Mouse (Mus musculus): ENCODE data around the gene Galnt10.
A peak's percentile ranks its signal among the peaks of the same experiment; 100 is the strongest.

Galnt10 gene

DNA sequence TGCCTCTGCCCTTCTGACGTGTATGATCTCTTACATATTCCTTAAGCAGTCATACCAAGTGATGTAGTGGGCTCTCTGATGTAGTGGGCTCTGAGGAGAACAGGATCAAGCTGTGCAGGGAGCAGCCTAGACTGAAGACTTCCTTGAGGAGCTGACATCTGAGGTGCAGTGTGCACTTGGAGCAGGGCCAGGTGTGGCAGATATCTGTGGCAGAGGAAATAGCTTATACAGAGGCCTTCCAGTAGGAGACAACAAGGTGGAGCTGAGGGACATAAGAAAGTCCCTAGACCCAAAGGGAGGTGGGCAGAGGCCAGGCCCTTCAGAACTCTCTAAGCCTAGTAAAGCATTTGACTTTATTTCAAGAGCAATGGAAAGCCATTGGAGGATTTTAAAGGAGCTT lies 61.4 kb downstream of the Galnt10 start:
- Histone ChIP-seq H3K27me3 (ENCODE audit: control insufficient read depth, insufficient read depth, low read length, poor library complexity, severe bottlenecking) (no peaks in the 10 kb centered on the region), H3K36me3 (ENCODE audit: control insufficient read depth, insufficient read depth, low read length, poor library complexity, severe bottlenecking) (no peaks in the 10 kb centered on the region; the same call in 1 of the 2 replicates)
- DNase-seq (ENCODE audit: low read depth, low spot score) = no peak

DNA sequence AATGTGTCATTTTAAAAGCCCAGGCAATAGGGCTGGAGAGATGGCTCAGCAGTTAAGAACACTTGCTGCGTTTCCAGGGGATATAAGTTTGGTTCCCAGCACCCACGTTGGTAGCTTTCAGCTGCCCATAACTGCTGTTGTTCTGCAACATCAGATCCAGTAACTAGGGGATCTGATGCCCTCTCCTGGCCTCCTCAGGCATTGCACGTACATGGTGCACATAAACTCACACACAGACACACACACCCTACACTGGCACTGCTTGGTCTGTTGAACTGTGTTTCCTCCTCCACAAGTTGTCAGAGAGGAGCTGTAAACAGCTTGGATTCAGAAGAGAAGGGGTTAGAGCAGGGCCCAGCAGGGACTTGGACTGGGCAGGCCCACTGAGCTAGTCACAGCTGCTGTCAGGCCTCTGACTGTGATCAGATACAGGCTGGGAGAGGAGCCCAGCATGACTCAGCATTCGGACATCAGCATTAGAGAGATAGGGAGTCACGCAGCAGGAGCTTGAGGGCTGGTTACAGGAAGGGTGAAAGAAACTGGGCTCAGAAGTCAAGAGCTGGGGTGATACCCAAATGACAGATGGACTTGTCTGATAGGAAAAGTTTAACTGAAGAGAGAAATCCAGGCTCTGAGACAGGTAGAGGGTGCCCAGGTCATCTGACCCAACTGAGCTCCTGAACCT lies 62.0 kb downstream of the Galnt10 start:
- H3K27me3 ChIP-seq (ENCODE audit: control insufficient read depth, insufficient read depth, low read length, poor library complexity, severe bottlenecking) = no peaks in the 10 kb centered on the region
- peak; percentile 34 for DNase-seq (ENCODE audit: low read depth, low spot score)
- H3K36me3 ChIP-seq (ENCODE audit: control insufficient read depth, insufficient read depth, low read length, poor library complexity, severe bottlenecking) = no peaks in the 10 kb centered on the region; the same call in 1 of the 2 replicates

DNA sequence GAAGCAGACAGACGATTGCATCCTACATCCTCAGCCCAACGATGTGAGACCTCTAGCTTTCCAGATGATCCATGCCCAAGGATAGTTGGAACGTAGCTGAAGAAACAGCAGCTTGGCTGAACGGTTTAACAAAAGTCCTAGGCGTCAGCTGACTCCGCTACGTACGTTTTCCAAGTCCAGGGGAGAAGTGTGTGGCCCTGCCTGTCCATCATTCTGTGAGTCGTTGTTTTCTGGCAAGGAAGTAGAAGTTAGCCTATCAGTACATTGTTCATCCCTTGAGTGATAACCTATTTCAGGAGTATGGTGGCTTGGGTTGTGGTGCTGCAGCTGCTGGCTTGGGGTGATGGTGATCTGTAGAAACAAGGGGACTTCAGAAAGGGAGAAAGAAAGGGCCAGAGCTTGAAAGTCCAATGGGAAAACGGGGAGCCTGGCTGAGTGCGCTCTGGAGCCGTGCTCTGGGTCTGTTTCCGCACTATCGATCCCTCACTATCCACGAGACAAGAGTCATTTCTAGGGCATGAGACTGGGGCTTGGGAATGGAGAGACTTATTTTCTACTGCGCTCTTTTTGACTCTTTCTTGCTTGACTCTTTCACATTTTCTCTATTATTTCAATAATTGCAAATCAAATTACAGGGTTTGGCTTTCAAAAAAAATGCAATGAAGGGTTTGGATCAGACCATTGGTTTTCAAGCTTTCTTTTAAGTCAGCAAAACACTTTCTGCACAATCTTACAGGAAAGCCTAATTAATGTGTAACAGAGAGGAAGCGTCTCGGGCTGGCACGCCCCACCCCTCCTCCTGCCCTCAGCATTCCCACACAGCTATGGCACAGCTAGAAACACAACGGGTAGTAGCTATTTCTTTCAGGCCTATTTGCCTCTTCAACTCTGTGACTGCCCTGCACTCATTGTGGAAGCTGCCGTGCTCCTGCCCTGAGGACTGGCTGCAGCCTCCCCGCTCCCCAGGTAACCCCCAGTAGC lies 63.2 kb downstream of the Galnt10 start:
- no peak for DNase-seq (ENCODE audit: low read depth, low spot score)

DNA sequence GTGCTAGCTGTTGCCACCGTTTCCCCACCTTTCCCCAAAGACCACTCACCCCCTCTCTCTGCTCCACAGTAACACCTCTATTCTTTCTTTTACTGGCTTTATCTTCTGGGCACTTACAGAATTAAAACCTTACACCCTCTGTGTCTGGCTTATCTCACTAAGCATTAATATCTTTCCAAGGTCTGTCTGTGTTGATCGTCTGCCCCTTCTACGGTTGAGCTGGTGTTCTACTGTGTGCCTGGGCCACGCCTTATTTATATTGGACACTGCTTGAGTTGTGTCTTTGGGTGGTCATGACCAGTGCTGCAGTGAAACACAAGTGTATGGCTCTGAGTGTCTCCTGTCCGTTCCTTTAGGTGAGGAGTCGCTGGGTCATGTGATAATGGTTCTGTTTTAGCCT lies 68.7 kb downstream of the Galnt10 start:
- no peaks in the 10 kb centered on the region for H3K27me3 ChIP-seq (ENCODE audit: control insufficient read depth, insufficient read depth, low read length, poor library complexity, severe bottlenecking)
- DNase-seq (ENCODE audit: low read depth, low spot score) = no peak

More for the DNA sequence above, 63.2 kb downstream of the Galnt10 start:
- Histone ChIP-seq H3K27me3 (ENCODE audit: control insufficient read depth, insufficient read depth, low read length, poor library complexity, severe bottlenecking) (no peaks in the 10 kb centered on the region), H3K36me3 (ENCODE audit: control insufficient read depth, insufficient read depth, low read length, poor library complexity, severe bottlenecking) (no peaks in the 10 kb centered on the region; the same call in 1 of the 2 replicates)

DNA sequence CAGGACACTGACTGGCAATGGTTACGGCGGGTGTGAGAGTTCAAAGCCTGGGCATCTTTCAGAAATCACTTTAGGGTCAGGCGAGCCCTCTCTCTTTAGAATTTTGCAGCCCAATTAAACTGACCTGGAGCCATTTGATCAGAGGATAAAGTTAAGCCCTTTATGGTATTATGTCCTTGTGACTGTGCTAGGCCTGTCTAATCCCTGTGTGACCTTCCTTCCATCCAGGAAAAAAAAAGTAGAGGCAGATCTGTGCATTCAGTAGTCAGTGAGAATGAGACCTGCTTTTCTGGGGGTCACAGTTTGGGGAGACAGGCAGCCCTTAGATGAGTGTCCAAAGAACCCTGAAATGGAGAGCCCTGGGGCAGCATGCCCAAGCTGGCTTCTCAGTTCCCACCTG lies 71.5 kb downstream of the Galnt10 start:
- DNase-seq (ENCODE audit: low read depth, low spot score) = no peak
- Histone ChIP-seq H3K36me3 (ENCODE audit: control insufficient read depth, insufficient read depth, low read length, poor library complexity, severe bottlenecking) (no peaks in the 10 kb centered on the region), H3K27me3 (ENCODE audit: control insufficient read depth, insufficient read depth, low read length, poor library complexity, severe bottlenecking) (no peaks in the 10 kb centered on the region)

More for the DNA sequence above, 68.7 kb downstream of the Galnt10 start:
- H3K36me3 ChIP-seq (ENCODE audit: control insufficient read depth, insufficient read depth, low read length, poor library complexity, severe bottlenecking) = no peaks in the 10 kb centered on the region; the same call in 1 of the 2 replicates

DNA sequence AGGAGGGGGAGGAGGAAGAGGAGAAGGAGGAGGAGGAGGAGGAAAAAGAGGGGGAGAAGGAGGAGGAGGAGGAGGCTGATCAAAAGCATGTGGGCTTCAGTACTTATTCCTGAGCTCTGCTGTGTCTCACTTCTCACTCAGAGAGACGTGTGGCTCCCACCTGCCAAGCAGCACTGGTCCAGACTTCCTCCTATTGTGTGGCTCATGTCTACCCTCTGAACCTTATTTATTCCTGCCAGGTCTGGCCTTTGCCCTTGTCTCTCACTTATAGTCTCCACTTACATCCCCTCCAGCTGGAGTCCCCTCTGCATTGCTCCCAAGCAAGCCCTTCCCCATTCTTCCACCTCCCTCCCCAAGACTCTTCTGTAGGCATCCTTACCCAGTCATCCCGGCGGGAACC lies 72.2 kb downstream of the Galnt10 start:
- DNase-seq (ENCODE audit: low read depth, low spot score) = no peak
- Histone ChIP-seq H3K27me3 (ENCODE audit: control insufficient read depth, insufficient read depth, low read length, poor library complexity, severe bottlenecking) (no peaks in the 10 kb centered on the region), H3K36me3 (ENCODE audit: control insufficient read depth, insufficient read depth, low read length, poor library complexity, severe bottlenecking) (no peaks in the 10 kb centered on the region)

DNA sequence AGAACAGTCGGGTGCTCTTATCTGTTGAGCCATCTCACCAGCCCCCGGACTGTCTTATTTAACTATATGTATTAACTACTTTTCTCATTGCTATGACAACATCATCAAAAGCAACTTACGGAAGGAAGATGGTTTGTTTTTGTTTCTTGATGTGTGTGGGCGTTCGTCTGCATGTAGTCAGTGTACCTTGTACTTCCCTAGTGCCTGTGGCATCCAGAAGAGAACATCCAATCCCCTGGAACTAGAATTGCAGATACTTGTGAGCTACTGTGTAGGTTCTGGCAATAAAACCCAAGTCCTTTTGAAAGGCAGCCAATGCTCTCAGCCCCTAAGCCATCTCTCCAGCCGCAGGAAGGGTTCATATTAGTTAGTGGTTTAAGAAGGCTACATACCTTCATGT lies 72.8 kb downstream of the Galnt10 start:
- H3K36me3 ChIP-seq (ENCODE audit: control insufficient read depth, insufficient read depth, low read length, poor library complexity, severe bottlenecking) = no peaks in the 10 kb centered on the region
- DNase-seq (ENCODE audit: low read depth, low spot score) = no peak
- H3K27me3 ChIP-seq (ENCODE audit: control insufficient read depth, insufficient read depth, low read length, poor library complexity, severe bottlenecking) = no peaks in the 10 kb centered on the region

DNA sequence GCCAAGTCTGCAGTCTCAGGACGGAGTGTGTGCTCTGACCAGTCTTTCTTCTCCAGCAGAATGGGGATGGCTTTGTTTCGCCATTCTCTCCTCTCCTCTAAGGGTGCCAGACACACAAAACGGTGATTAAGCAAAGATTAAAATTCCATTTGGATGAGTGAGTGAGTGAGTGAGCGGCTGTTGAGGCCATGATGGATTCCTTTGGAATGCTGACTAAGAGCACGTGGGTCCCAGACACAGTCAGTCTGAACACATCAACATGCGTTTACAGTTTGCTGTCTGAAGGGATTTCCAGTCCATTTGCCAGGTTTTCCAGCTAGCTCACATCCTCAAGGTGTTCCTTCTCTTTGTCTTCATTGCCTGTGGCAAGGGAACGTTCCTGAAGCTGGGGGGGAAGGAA lies 74.4 kb downstream of the Galnt10 start:
- no peaks in the 10 kb centered on the region for H3K27me3 ChIP-seq (ENCODE audit: control insufficient read depth, insufficient read depth, low read length, poor library complexity, severe bottlenecking)
- no peak for DNase-seq (ENCODE audit: low read depth, low spot score)
- H3K36me3 ChIP-seq (ENCODE audit: control insufficient read depth, insufficient read depth, low read length, poor library complexity, severe bottlenecking) = no peaks in the 10 kb centered on the region

DNA sequence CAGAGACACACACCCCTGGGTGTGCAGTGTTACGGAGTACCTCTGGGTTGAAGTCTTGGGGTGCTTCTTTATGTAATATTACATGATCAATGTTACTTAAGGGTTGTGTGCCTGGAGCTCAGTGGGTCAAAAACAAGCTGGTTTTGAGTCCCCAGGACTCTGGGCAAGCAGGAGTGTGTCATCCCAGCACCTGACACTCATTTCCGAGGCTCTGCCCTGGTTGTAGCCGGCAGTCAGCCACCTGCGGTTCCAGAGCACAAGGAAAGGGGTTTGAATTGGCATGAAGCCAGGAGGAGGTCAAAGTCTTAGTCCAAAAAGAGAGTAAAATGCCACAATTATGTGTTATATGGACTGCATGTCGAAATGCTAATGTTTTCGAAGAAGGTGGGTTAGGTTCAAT lies 74.8 kb downstream of the Galnt10 start:
- Histone ChIP-seq H3K27me3 (ENCODE audit: control insufficient read depth, insufficient read depth, low read length, poor library complexity, severe bottlenecking) (no peaks in the 10 kb centered on the region), H3K36me3 (ENCODE audit: control insufficient read depth, insufficient read depth, low read length, poor library complexity, severe bottlenecking) (no peaks in the 10 kb centered on the region)
- no peak for DNase-seq (ENCODE audit: low read depth, low spot score)

DNA sequence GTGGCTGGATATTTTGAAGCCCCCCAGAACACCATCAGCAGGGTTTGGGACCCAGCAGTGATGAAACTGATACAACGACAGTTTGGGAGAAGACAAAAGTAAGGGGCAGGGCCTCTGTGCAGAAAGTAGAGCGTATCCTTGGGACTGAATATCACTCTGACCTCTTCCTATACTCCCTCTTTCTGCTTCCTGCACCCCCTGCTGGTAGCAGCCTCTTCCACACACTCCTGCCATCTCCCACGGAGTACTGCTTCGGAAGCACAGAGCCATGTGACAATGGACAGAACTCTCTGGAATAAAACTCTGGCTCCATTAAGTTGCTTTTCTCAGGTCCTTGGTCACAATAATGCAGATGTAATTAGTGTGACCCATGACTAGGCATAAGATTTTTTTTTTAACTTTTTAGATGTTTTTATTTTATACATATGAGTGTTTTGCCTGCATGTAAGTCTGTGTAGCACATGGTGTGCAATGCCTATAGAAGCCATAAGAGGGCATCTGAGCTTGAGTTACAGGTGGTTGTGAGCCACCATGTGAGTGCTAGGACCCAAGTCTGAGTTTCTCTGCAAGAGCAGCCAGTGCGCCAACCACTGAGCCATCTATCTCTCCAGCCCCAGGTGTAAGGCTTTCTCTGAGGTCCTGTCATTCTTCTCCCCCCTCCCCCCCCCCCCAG lies 79.7 kb downstream of the Galnt10 start:
- no peaks in the 10 kb centered on the region for H3K36me3 ChIP-seq (ENCODE audit: control insufficient read depth, insufficient read depth, low read length, poor library complexity, severe bottlenecking)
- DNase-seq (ENCODE audit: low read depth, low spot score) = peak; percentile 30

DNA sequence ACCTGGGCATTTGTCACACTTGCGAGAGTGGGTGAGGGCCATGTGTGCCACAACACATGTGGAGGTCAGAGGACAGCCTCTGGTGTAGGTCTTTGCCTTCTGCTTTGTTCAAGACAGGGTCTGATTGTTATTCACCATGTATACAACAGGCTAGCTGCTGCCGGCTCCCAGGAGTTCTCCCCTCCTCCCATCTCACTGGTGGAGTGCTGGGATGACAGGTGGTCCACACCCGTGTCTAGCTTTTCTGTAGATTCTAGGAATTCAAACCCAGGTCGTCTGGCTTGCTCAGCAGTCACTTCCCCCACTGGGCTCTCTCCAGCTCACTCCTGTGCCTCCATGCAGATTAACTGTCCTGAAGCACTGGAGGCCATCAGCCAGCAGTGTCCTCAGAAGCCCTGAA lies 80.7 kb downstream of the Galnt10 start:
- Histone ChIP-seq H3K36me3 (ENCODE audit: control insufficient read depth, insufficient read depth, low read length, poor library complexity, severe bottlenecking) (no peaks in the 10 kb centered on the region), H3K27me3 (ENCODE audit: control insufficient read depth, insufficient read depth, low read length, poor library complexity, severe bottlenecking) (no peaks in the 10 kb centered on the region)
- no peak for DNase-seq (ENCODE audit: low read depth, low spot score)

More for the DNA sequence above, 79.7 kb downstream of the Galnt10 start:
- no peaks in the 10 kb centered on the region for H3K27me3 ChIP-seq (ENCODE audit: control insufficient read depth, insufficient read depth, low read length, poor library complexity, severe bottlenecking)

DNA sequence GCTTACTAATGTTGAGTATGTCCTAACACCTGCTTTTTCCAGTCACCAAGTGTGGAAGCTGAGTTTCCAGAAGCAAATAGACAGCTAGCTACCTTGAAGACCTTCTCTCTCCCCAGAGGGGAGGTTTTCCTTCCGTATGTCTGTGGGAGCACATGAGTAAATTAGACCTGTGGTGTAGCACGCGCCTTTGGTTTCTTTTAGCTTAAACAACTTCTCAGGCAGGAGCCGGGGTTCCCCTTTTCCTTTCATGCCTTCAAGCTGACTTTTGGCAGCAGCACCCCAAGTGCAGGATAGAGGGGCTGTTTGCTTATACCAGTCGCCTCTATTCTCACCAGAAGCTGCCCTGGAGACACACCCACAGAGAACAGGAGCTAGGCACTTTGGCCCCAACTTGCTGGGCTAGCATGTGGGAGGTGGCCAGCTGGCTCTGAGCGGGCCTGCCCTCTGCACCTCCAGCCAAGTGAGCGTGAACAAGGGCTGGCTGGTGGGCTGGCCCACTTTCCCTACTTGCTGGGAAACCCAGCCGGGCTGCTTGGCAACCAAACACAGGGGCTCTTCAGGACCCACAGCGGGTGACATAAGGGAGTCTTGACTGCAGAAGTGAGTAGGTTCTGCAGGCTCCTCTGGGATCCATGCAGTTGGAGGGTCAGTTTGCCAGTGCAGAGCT lies 82.2 kb downstream of the Galnt10 start:
- DNase-seq (ENCODE audit: low read depth, low spot score) = peak; percentile 55
- H3K36me3 ChIP-seq (ENCODE audit: control insufficient read depth, insufficient read depth, low read length, poor library complexity, severe bottlenecking) = no peaks in the 10 kb centered on the region
- H3K27me3 ChIP-seq (ENCODE audit: control insufficient read depth, insufficient read depth, low read length, poor library complexity, severe bottlenecking) = no peaks in the 10 kb centered on the region

DNA sequence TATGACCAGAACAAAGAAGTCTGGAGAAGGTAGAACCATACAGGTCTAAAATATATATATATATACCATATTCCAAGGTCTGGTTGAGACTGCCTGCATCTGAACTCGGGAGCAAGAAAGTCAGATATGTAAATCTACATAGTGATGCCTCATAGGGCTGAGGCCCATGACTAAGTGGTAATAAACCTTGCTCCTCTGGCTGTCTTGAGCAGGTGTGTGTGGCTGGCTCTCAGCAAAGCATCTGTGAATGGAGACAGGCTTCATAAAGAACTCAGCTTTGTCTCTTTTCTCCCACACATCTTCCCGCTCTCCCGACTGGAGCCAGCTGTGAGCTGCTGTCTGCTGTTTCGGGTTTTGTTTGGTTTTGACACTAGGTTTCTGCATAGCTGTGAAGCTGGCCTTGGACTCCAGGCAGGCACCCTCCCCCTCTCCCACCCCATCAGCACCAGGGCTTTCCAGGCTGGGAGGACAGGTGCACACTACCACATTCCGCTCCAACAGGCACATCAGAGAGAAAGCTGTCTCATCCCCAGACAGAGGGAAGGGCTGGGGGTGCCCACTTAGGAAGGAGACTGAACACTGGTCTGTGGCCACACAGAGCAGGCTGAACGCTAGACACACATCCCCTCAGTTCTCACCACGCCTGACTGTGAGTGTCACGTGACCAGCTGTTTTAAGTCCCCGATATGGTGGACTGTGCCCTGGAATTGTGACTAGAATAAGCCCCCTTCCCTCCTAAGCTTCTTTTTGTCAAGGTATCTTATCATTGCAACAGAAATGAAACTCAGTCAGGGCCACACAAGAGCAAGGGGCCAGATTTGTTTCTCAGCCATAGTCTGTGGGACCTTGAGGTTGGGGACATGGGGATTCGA lies 87.4 kb downstream of the Galnt10 start:
- no peak for DNase-seq (ENCODE audit: low read depth, low spot score)
- Histone ChIP-seq H3K27me3 (ENCODE audit: control insufficient read depth, insufficient read depth, low read length, poor library complexity, severe bottlenecking) (no peaks in the 10 kb centered on the region), H3K36me3 (ENCODE audit: control insufficient read depth, insufficient read depth, low read length, poor library complexity, severe bottlenecking) (0 out of 2 replicates have a peak, but pooled peaks cover 2% of the 10 kb centered on the region)

Measured in splenic B cell, adult 2 months (primary cell).